Mouse (Mus musculus) midbrain, embryonic 12.5 days (tissue): ENCODE measurements around the gene Plce1. TPM values are rescaled to one million over a fixed set of nuclear protein-coding genes. Genes with fewer than 3 reads are reported as not detected.

Source experiments
- ATAC-seq: fragments of 200-750 bp; cut with Nextera tagmentation; 2 replicates; pipeline ENCODE4 v1.8.0; 2017; ENCODE audit warnings: low read depth, moderate TSS enrichment, moderate library complexity; ENCODE audit not compliant: low FRiP score
- H3K27ac ChIP-seq: fragments of 300-500 bp; sonication (generic); replicated peaks from 2 replicates; pipeline ENCODE4 v1.5.1; 2016; ENCODE audit warnings: mild to moderate bottlenecking
- H3K27me3 ChIP-seq: fragments of 300-500 bp; sonication (generic); 2 replicates; pipeline ENCODE4 v1.6.1; 2016; ENCODE audit warnings: mild to moderate bottlenecking
- H3K36me3 ChIP-seq: fragments of 300-500 bp; sonication (generic); 2 replicates; pipeline ENCODE4 v1.6.1; 2016
- H3K4me1 ChIP-seq: fragments of 300-500 bp; sonication (generic); 2 replicates; pipeline ENCODE4 v1.6.1; 2016
- H3K4me2 ChIP-seq: fragments of 300-500 bp; sonication (generic); replicated peaks from 2 replicates; pipeline ENCODE4 v1.6.1; 2016; ENCODE audit warnings: mild to moderate bottlenecking, moderate library complexity
- H3K4me3 ChIP-seq: fragments of 300-500 bp; sonication (generic); 2 replicates; pipeline ENCODE4 v1.5.1; 2016; ENCODE audit warnings: mild to moderate bottlenecking
- H3K9ac ChIP-seq: fragments of 300-500 bp; sonication (generic); replicated peaks from 2 replicates; pipeline ENCODE4 v1.6.1; 2016; ENCODE audit warnings: mild to moderate bottlenecking, moderate library complexity
- H3K9me3 ChIP-seq: fragments of 300-500 bp; sonication (generic); 2 replicates; pipeline ENCODE4 v1.6.1; 2016; ENCODE audit warnings: mild to moderate bottlenecking
- WGBS: fragments of 180-500 bp; shearing (Covaris S2); methylation state at CpG from one replicate; pipeline ENCODE4 v1.1.7; 2016; 5-methylcytosine and 5-hydroxymethylcytosine counted together
- polyA plus RNA-seq: library from polyadenylated mRNA; unstranded; fragments of >200 nt; fragmentation: Nextera tagmentation; extraction: Ambion mirVana; gene quantifications from 2 replicates; pipeline ENCODE4 v1.2.1, GENCODE M21; 2016

The Plce1 gene
- polyA plus RNA-seq, 1 experiment from 2014 or later = 6.4 TPM

GRCm38 (mm10) chr19:38672015-38672600 lies 191.2 kb downstream of the Plce1 start:
- Histone ChIP-seq H3K27me3 (no peaks in the 10 kb centered on the region), H3K4me2 (no peak overlapping the region), H3K9ac (no peak overlapping the region), H3K4me3 (no peak overlapping the region), H3K4me1 (no peaks in the 10 kb centered on the region), H3K9me3 (no peaks in the 10 kb centered on the region), H3K27ac (no peak overlapping the region), H3K36me3 (no peaks in the 10 kb centered on the region)
- no peak for ATAC-seq
- WGBS = 88% methylated on average over 7 of the region's 7 CpGs

GRCm38 (mm10) chr19:38673936-38674335 lies 193.0 kb downstream of the Plce1 start:
- H3K36me3 ChIP-seq = no peaks in the 10 kb centered on the region
- no peak overlapping the region for H3K9ac ChIP-seq
- 81% methylated on average over 2 of the region's 2 CpGs for WGBS
- ATAC-seq = no peak
- no peak overlapping the region for H3K27ac ChIP-seq
- no peaks in the 10 kb centered on the region for H3K4me1 ChIP-seq
- no peaks in the 10 kb centered on the region for H3K27me3 ChIP-seq
- no peak overlapping the region for H3K4me2 ChIP-seq
- H3K9me3 ChIP-seq = no peaks in the 10 kb centered on the region
- H3K4me3 ChIP-seq = no peak overlapping the region

- Histone ChIP-seq H3K36me3 (no peaks in the 10 kb centered on the region), H3K27me3 (no peaks in the 10 kb centered on the region), H3K9me3 (no peaks in the 10 kb centered on the region), H3K4me2 (no peak overlapping the region), H3K9ac (no peak overlapping the region), H3K27ac (no peak overlapping the region), H3K4me3 (no peak overlapping the region), H3K4me1 (no peaks in the 10 kb centered on the region)
- no peak for ATAC-seq
- WGBS = 90% methylated on average over 5 of the region's 5 CpGs
Observed at GRCm38 (mm10) chr19:38678655-38679054, 197.7 kb downstream of the Plce1 start.

GRCm38 (mm10) chr19:38679520-38679919 lies 198.6 kb downstream of the Plce1 start:
- WGBS = 92% methylated on average over 4 of the region's 4 CpGs
- Histone ChIP-seq H3K9ac (no peak overlapping the region), H3K4me1 (no peaks in the 10 kb centered on the region), H3K4me2 (no peak overlapping the region), H3K27ac (no peak overlapping the region), H3K27me3 (no peaks in the 10 kb centered on the region), H3K9me3 (no peaks in the 10 kb centered on the region), H3K36me3 (no peaks in the 10 kb centered on the region), H3K4me3 (no peak overlapping the region)
- ATAC-seq = no peak

GRCm38 (mm10) chr19:38687326-38687725 lies 206.4 kb downstream of the Plce1 start:
- WGBS = 63% methylated on average over 5 of the region's 5 CpGs
- no peak for ATAC-seq

GRCm38 (mm10) chr19:38688741-38689507 lies 208.0 kb downstream of the Plce1 start:
- no peak overlapping the region for H3K9ac ChIP-seq
- no peaks in the 10 kb centered on the region for H3K27me3 ChIP-seq
- no peaks in the 10 kb centered on the region for H3K36me3 ChIP-seq
- H3K9me3 ChIP-seq = no peaks in the 10 kb centered on the region
- no peaks in the 10 kb centered on the region for H3K4me1 ChIP-seq
- ATAC-seq = no peak
- H3K4me3 ChIP-seq = no peak overlapping the region
- 87% methylated on average over 4 of the region's 4 CpGs for WGBS
- no peak overlapping the region for H3K4me2 ChIP-seq
- H3K27ac ChIP-seq = no peak overlapping the region

More at GRCm38 (mm10) chr19:38687326-38687725, 206.4 kb downstream of the Plce1 start:
- H3K4me1 ChIP-seq = no peaks in the 10 kb centered on the region
- H3K9ac ChIP-seq = no peak overlapping the region
- no peaks in the 10 kb centered on the region for H3K9me3 ChIP-seq
- no peak overlapping the region for H3K27ac ChIP-seq
- no peak overlapping the region for H3K4me2 ChIP-seq
- H3K36me3 ChIP-seq = no peaks in the 10 kb centered on the region
- no peaks in the 10 kb centered on the region for H3K27me3 ChIP-seq
- no peak overlapping the region for H3K4me3 ChIP-seq

- no peak overlapping the region for H3K27ac ChIP-seq
- H3K9ac ChIP-seq = no peak overlapping the region
- ATAC-seq = no peak
- no peak overlapping the region for H3K4me3 ChIP-seq
- no peak overlapping the region for H3K4me2 ChIP-seq
- H3K36me3 ChIP-seq = no peaks in the 10 kb centered on the region
- WGBS = 81% methylated on average over 2 of the region's 2 CpGs
- H3K9me3 ChIP-seq = no peaks in the 10 kb centered on the region
- H3K4me1 ChIP-seq = no peaks in the 10 kb centered on the region
- H3K27me3 ChIP-seq = no peaks in the 10 kb centered on the region
Observed at GRCm38 (mm10) chr19:38690276-38690675, 209.4 kb downstream of the Plce1 start.

- 95% methylated on average over 6 of the region's 6 CpGs for WGBS
- H3K27ac ChIP-seq = no peak overlapping the region
- H3K27me3 ChIP-seq = no peaks in the 10 kb centered on the region
- no peaks in the 10 kb centered on the region for H3K4me1 ChIP-seq
- no peak overlapping the region for H3K4me2 ChIP-seq
- ATAC-seq = no peak
- H3K4me3 ChIP-seq = no peak overlapping the region
- no peak overlapping the region for H3K9ac ChIP-seq
- no peaks in the 10 kb centered on the region for H3K36me3 ChIP-seq
- no peaks in the 10 kb centered on the region for H3K9me3 ChIP-seq
Observed at GRCm38 (mm10) chr19:38691533-38691932, 210.6 kb downstream of the Plce1 start.

GRCm38 (mm10) chr19:38693331-38693730 lies 212.4 kb downstream of the Plce1 start:
- no peak for ATAC-seq
- WGBS = 55% methylated on average over 2 of the region's 2 CpGs

GRCm38 (mm10) chr19:38693769-38694168 lies 212.9 kb downstream of the Plce1 start:
- WGBS = 87% methylated on average over 4 of the region's 4 CpGs
- Histone ChIP-seq H3K27ac (no peak overlapping the region), H3K9ac (no peak overlapping the region), H3K36me3 (no peaks in the 10 kb centered on the region), H3K4me1 (no peaks in the 10 kb centered on the region), H3K4me3 (no peak overlapping the region), H3K9me3 (no peaks in the 10 kb centered on the region), H3K4me2 (no peak overlapping the region), H3K27me3 (no peaks in the 10 kb centered on the region)
- ATAC-seq = no peak

More at GRCm38 (mm10) chr19:38693331-38693730, 212.4 kb downstream of the Plce1 start:
- Histone ChIP-seq H3K4me1 (no peaks in the 10 kb centered on the region), H3K27me3 (no peaks in the 10 kb centered on the region), H3K9me3 (no peaks in the 10 kb centered on the region), H3K4me2 (no peak overlapping the region), H3K4me3 (no peak overlapping the region), H3K9ac (no peak overlapping the region), H3K36me3 (no peaks in the 10 kb centered on the region), H3K27ac (no peak overlapping the region)

- H3K4me3 ChIP-seq = no peak overlapping the region
- no peak overlapping the region for H3K4me2 ChIP-seq
- H3K36me3 ChIP-seq = no peaks in the 10 kb centered on the region
- no peak for ATAC-seq
- no peak overlapping the region for H3K9ac ChIP-seq
- 93% methylated on average over 8 of the region's 8 CpGs for WGBS
- H3K27me3 ChIP-seq = no peaks in the 10 kb centered on the region
- no peak overlapping the region for H3K27ac ChIP-seq
- no peaks in the 10 kb centered on the region for H3K4me1 ChIP-seq
- H3K9me3 ChIP-seq = no peaks in the 10 kb centered on the region
Observed at GRCm38 (mm10) chr19:38701776-38702175, 220.9 kb downstream of the Plce1 start.

GRCm38 (mm10) chr19:38704742-38705141 lies 223.8 kb downstream of the Plce1 start:
- no peaks in the 10 kb centered on the region for H3K9me3 ChIP-seq
- no peaks in the 10 kb centered on the region for H3K27me3 ChIP-seq
- no peaks in the 10 kb centered on the region for H3K36me3 ChIP-seq
- H3K27ac ChIP-seq = no peak overlapping the region
- no peak overlapping the region for H3K4me2 ChIP-seq
- H3K4me3 ChIP-seq = no peak overlapping the region
- no peaks in the 10 kb centered on the region for H3K4me1 ChIP-seq
- no peak overlapping the region for H3K9ac ChIP-seq
- no peak for ATAC-seq
- 82% methylated on average over 3 of the region's 3 CpGs for WGBS
